ENCODE assay signal across 8 mouse cellular contexts in genomic region chrX:122397652-122398051, GRCm38 (mm10). TPM values are rescaled to one million over a fixed set of nuclear protein-coding genes. Genes with fewer than 3 reads are reported as not detected.
A peak's percentile ranks its signal among the peaks of the same experiment; 100 is the strongest.
DNase-seq lines count a peak whose midpoint lies in the region; ATAC-seq lines count a peak whose summit lies in the region.

No protein-coding gene starts in this region.

- H3K27me3 ChIP-seq in liver, embryonic 13.5 days = no peaks in the 10 kb centered on the region

- DNase-seq in cerebellum, postnatal 10 days = peak; percentile 3 to 17
- DNase-seq in cerebellum, postnatal 4 days (ENCODE audit: low spot score in 2 of 2) = no peak
- peak; percentile 2 to 3 for DNase-seq in right cerebral cortex, adult 2 months (ENCODE audit: low spot score in 2 of 2)
- DNase-seq in right cerebral cortex, postnatal 36 days (ENCODE audit: low spot score in 2 of 2) = no peak
- no peak for DNase-seq in liver, embryonic 13.5 days
- DNase-seq in B cell, adult 2 months = no peak
- no peak for DNase-seq in embryo, embryonic 11 days
- DNase-seq in left cerebral cortex, postnatal 10 days (ENCODE audit: extremely low spot score in 1 of 2, low spot score in 2 of 2) = no peak

- no peak for ATAC-seq in liver, embryonic 13.5 days (ENCODE audit: low read depth)

- H3K4me2 ChIP-seq in liver, embryonic 13.5 days = peak overlapping the region; percentile 60

- no peaks in the 10 kb centered on the region for H3K4me1 ChIP-seq in liver, embryonic 13.5 days (replicated peaks)

- WGBS in liver, embryonic 13.5 days (ENCODE audit: insufficient replicate concordance) = 17% methylated on average over 8 of the region's 8 CpGs

- peak overlapping the region; percentile 51 for H3K4me3 ChIP-seq in liver, embryonic 13.5 days (replicated peaks)

- intact Hi-C loops in left cerebral cortex, postnatal 10 days (cut with DNase I) = no loop called here

- no peaks in the 10 kb centered on the region for H3K36me3 ChIP-seq in liver, embryonic 13.5 days

- no peak overlapping the region for H3K27ac ChIP-seq in liver, embryonic 13.5 days

- no peaks in the 10 kb centered on the region for H3K9me3 ChIP-seq in liver, embryonic 13.5 days (replicated peaks)

- no peak overlapping the region for H3K9ac ChIP-seq in liver, embryonic 13.5 days

RNA-seq across cellular contexts. Expression of gene Nap1l3, which starts 0.5 kb away (rescaled TPM):
- polyA plus RNA-seq in liver, embryonic 13.5 days (2015; fragmentation: Nextera tagmentation; extraction: Ambion mirVana) = 0.38 and 0.52 TPM in 2 replicates
- total RNA-seq in left cerebral cortex, postnatal 10 days (2021) = 10 to 100 TPM; 53.8 to 62.3 TPM

Comparison
In these comparisons a context has a peak if more than half of its experiments do, and no peak if none do; other contexts are left out.
1. DNase-seq: peak in cerebellum, postnatal 10 days (2 of 2) and right cerebral cortex, adult 2 months (2 of 2); none in cerebellum, postnatal 4 days (0 of 2), right cerebral cortex, postnatal 36 days (0 of 2), liver, embryonic 13.5 days (single experiment), B cell, adult 2 months (0 of 2), embryo, embryonic 11 days (single experiment) and left cerebral cortex, postnatal 10 days (0 of 2).